In the genomic region with DNA sequence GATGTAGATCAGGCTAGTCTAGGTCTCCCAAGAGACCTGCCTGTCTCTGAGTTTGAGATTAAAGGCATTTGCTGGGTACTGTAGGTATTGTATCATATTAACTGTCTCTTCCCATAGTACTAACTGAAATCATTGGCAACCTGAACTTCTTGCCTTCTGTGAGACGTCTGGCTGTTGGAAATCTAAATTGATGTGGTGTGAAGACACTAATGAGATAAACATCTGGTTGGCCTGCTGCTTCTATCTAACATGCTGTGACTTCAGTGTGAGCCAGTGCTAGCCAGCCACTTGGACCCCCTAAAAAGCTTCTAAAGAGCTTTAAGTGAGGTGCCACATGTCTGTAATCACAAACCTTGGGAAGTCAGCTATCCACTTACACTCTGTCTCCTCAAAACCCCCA, we compare ENCODE assay signal across 17 mouse cellular contexts. TPM values are rescaled to one million over a fixed set of nuclear protein-coding genes. Genes with fewer than 3 reads are reported as not detected.
DNase-seq lines count a peak whose midpoint lies in the region; ATAC-seq and TF ChIP-seq lines count a peak whose summit lies in the region.
"Had no signal": no experiment of that assay in that cellular context is flagged by ENCODE, and none has a peak within 500 bp of the region (broad histone marks: within the 10 kb centered on the region; RNA-seq: fewer than 3 reads in every experiment).

No protein-coding gene starts in this region.

- no peak overlapping the region for H3K4me2 ChIP-seq in kidney, postnatal 0 days (ENCODE audit: low read length)
- H3K4me2 ChIP-seq in lung, postnatal 0 days (replicated peaks; ENCODE audit: low read depth, low read length): no peak overlapping the region
- no peak overlapping the region for H3K4me2 ChIP-seq in forebrain, embryonic 12.5 days
- H3K4me2 ChIP-seq: embryonic facial prominence, embryonic 13.5 days; forebrain, embryonic 15.5 days; heart, embryonic 11.5 days; heart, embryonic 15.5 days; hindbrain, embryonic 13.5 days had no signal

- no peaks in the 10 kb centered on the region for H3K9me3 ChIP-seq in kidney, postnatal 0 days (replicated peaks; ENCODE audit: low read length)
- H3K9me3 ChIP-seq in lung, postnatal 0 days (ENCODE audit: low read length): no peaks in the 10 kb centered on the region
- no peaks in the 10 kb centered on the region for H3K9me3 ChIP-seq in forebrain, embryonic 12.5 days
- H3K9me3 ChIP-seq: embryonic facial prominence, embryonic 13.5 days; forebrain, embryonic 15.5 days; heart, embryonic 15.5 days; hindbrain, embryonic 13.5 days had no signal

- TF ChIP-seq CTCF in kidney, postnatal 0 days (IDR thresholded peaks at IDR 0.05; ENCODE audit: low read depth): no peak
- no peak for TF ChIP-seq CTCF in lung, postnatal 0 days (IDR thresholded peaks at IDR 0.05)

- no peaks in the 10 kb centered on the region for H3K27me3 ChIP-seq in kidney, postnatal 0 days (ENCODE audit: insufficient read depth, low read length)
- H3K27me3 ChIP-seq in lung, postnatal 0 days (replicated peaks; ENCODE audit: insufficient read depth, low read length): no peaks in the 10 kb centered on the region
- H3K27me3 ChIP-seq in forebrain, embryonic 12.5 days: no peaks in the 10 kb centered on the region
- H3K27me3 ChIP-seq: embryonic facial prominence, embryonic 13.5 days; forebrain, embryonic 15.5 days; heart, embryonic 15.5 days; hindbrain, embryonic 13.5 days had no signal

- H3K4me3 ChIP-seq in kidney, postnatal 0 days (replicated peaks; ENCODE audit: low read depth, low read length): no peak overlapping the region
- H3K4me3 ChIP-seq in lung, postnatal 0 days (ENCODE audit: low read depth, low read length): no peak overlapping the region
- no peak overlapping the region for H3K4me3 ChIP-seq in forebrain, embryonic 12.5 days (replicated peaks)
- H3K4me3 ChIP-seq: embryonic facial prominence, embryonic 13.5 days; forebrain, embryonic 15.5 days; heart, adult 2 months; heart, embryonic 15.5 days; hindbrain, embryonic 13.5 days had no signal

- H3K4me1 ChIP-seq in kidney, postnatal 0 days (replicated peaks; ENCODE audit: insufficient read depth, low read length): no peaks in the 10 kb centered on the region
- no peaks in the 10 kb centered on the region; the same call in 1 of the 2 replicates for H3K4me1 ChIP-seq in lung, postnatal 0 days (ENCODE audit: insufficient read depth, low read depth, low read length)
- H3K4me1 ChIP-seq in forebrain, embryonic 12.5 days: no peaks in the 10 kb centered on the region

- no peak for TF ChIP-seq EP300 in lung, postnatal 0 days (IDR thresholded peaks at IDR 0.05)

- H3K36me3 ChIP-seq in kidney, postnatal 0 days (ENCODE audit: insufficient read depth, low read length): no peaks in the 10 kb centered on the region
- no peaks in the 10 kb centered on the region for H3K36me3 ChIP-seq in lung, postnatal 0 days (ENCODE audit: insufficient read depth, low read length)
- H3K36me3 ChIP-seq in forebrain, embryonic 12.5 days (replicated peaks): no peaks in the 10 kb centered on the region
- H3K36me3 ChIP-seq: embryonic facial prominence, embryonic 13.5 days; forebrain, embryonic 15.5 days; heart, embryonic 15.5 days; hindbrain, embryonic 13.5 days had no signal

- H3K9ac ChIP-seq in kidney, postnatal 0 days (ENCODE audit: low read depth, low read length): no peak overlapping the region
- H3K9ac ChIP-seq in lung, postnatal 0 days (replicated peaks; ENCODE audit: low read depth): no peak overlapping the region
- H3K9ac ChIP-seq in forebrain, embryonic 12.5 days: no peak overlapping the region
- H3K9ac ChIP-seq: embryonic facial prominence, embryonic 13.5 days; forebrain, embryonic 15.5 days; heart, embryonic 15.5 days; hindbrain, embryonic 13.5 days had no signal

- 18% methylated on average over 1 of the region's 1 CpGs for WGBS in kidney, postnatal 0 days
- WGBS in lung, postnatal 0 days: 42% methylated on average over 1 of the region's 1 CpGs
- 51% methylated on average over 1 of the region's 1 CpGs for WGBS in forebrain, embryonic 12.5 days

- DNase-seq in cerebellum, adult 9-10 months: peak; percentile 9
- no peak for DNase-seq in cerebellum, postnatal 10 days
- DNase-seq in kidney, postnatal 0 days (ENCODE audit: low spot score): peak; percentile 19
- DNase-seq in kidney, adult 8-10 months: no peak
- DNase-seq in lung, postnatal 0 days (ENCODE audit: low spot score): peak; percentile 13
- DNase-seq in lung, postnatal 4 days: no peak
- DNase-seq: B cell, adult 2 months had no signal

- no peak overlapping the region for H3K27ac ChIP-seq in kidney, postnatal 0 days
- H3K27ac ChIP-seq in lung, postnatal 0 days (ENCODE audit: low read length): no peak overlapping the region
- H3K27ac ChIP-seq in forebrain, embryonic 12.5 days: no peak overlapping the region
- H3K27ac ChIP-seq: embryonic facial prominence, embryonic 13.5 days; forebrain, embryonic 15.5 days; heart, embryonic 15.5 days; hindbrain, postnatal 0 days had no signal

- no peak for ATAC-seq in kidney, postnatal 0 days (replicated peaks; ENCODE audit: low FRiP score, low read depth)
- ATAC-seq in lung, postnatal 0 days: peak; percentile 28; the same call in 1 of the 2 replicates
- no peak for ATAC-seq in megakaryocyte, adult 5-6 weeks (ENCODE audit: poor library complexity, severe bottlenecking)
- no peak for ATAC-seq in forebrain, embryonic 12.5 days (ENCODE audit: low FRiP score)
- ATAC-seq: forebrain, embryonic 15.5 days; hindbrain, postnatal 0 days had no signal

RNA-seq across cellular contexts. Expression of a gene that starts 10.2 kb away (rescaled TPM):
- 19.9 and 22.1 TPM in 2 replicates for polyA plus RNA-seq in kidney, postnatal 0 days (2015; fragmentation: Nextera tagmentation; extraction: Ambion mirVana)
- 22.0 and 25.1 TPM in 2 replicates for polyA plus RNA-seq in lung, postnatal 0 days (2015; fragmentation: Nextera tagmentation; extraction: Ambion mirVana)
- 4.0 and 7.0 TPM in 2 replicates for total RNA-seq in megakaryocyte, adult 5-6 weeks (2015)
- total RNA-seq in megakaryocyte, adult 5-6 weeks (2017): 17.7 and 25.4 TPM in 2 replicates
- polyA plus RNA-seq in forebrain, embryonic 12.5 days (2016; fragmentation: Nextera tagmentation; extraction: Ambion mirVana): 55.7 and 60.5 TPM in 2 replicates

RNA-seq across cellular contexts. Expression of a gene that starts 16.1 kb away (rescaled TPM):
- polyA plus RNA-seq in kidney, postnatal 0 days (2015; fragmentation: Nextera tagmentation; extraction: Ambion mirVana): 0.42 and 0.57 TPM in 2 replicates
- polyA plus RNA-seq in lung, postnatal 0 days (2015; fragmentation: Nextera tagmentation; extraction: Ambion mirVana): 6.8 and 6.9 TPM in 2 replicates
- total RNA-seq in megakaryocyte, adult 5-6 weeks (2015): not detected in 2 replicates
- total RNA-seq in megakaryocyte, adult 5-6 weeks (2017): not detected in 2 replicates
- 1.5 TPM in 2 replicates for polyA plus RNA-seq in forebrain, embryonic 12.5 days (2016; fragmentation: Nextera tagmentation; extraction: Ambion mirVana)
- total RNA-seq: heart, adult 2 months; hematopoietic stem cell, adult 5-6 weeks had no signal

Comparison
In these comparisons a context has a peak if more than half of its experiments do, and no peak if none do; other contexts are left out.
1. DNase-seq: peak in cerebellum, adult 9-10 months (single experiment), kidney, postnatal 0 days (single experiment) and lung, postnatal 0 days (single experiment); none in cerebellum, postnatal 10 days (0 of 2), kidney, adult 8-10 months (0 of 2) and lung, postnatal 4 days (0 of 2).